22 mouse cellular contexts compared by ENCODE assay signal in genomic region chr1:139180481-139181149, GRCm38 (mm10).
DNase-seq lines count a peak whose midpoint lies in the region; ATAC-seq and TF ChIP-seq lines count a peak whose summit lies in the region.
"Had no signal": no experiment of that assay in that cellular context is flagged by ENCODE, and none has a peak within 500 bp of the region (broad histone marks: within the 10 kb centered on the region; RNA-seq: fewer than 3 reads in every experiment).

No protein-coding gene starts in this region.

- DNase-seq in lung, embryonic 14.5 days = peak; percentile 28
- DNase-seq in lung, adult 18-20 months = no peak
- DNase-seq in CD4-positive helper T cell, adult 2 months (ENCODE audit: low read depth, low spot score) = peak; percentile 62
- peak; percentile 48 for DNase-seq in T-cell, adult 2 months (ENCODE audit: low spot score)
- no peak for DNase-seq in heart, adult 8-10 months (ENCODE audit: low spot score)
- no peak for DNase-seq in forebrain, embryonic 14.5 days (ENCODE audit: low spot score)
- DNase-seq: adrenal gland, adult 8-10 months; cerebellum, adult 8-10 months; gastrocnemius, adult 2 months; heart, postnatal 14 days; kidney, adult 18-20 months; kidney, postnatal 25 days; layer of hippocampus, adult 9-11 months; lung, postnatal 14 days had no signal

- H3K4me1 ChIP-seq in lung, embryonic 14.5 days (ENCODE audit: insufficient read depth) = no peaks in the 10 kb centered on the region
- H3K4me1 ChIP-seq in midbrain, embryonic 16.5 days (ENCODE audit: control insufficient read depth, insufficient read depth, low read length) = no peaks in the 10 kb centered on the region
- H3K4me1 ChIP-seq in forebrain, embryonic 14.5 days (ENCODE audit: control insufficient read depth, insufficient read depth, low read length) = no peaks in the 10 kb centered on the region
- H3K4me1 ChIP-seq: forebrain, embryonic 13.5 days; midbrain, embryonic 12.5 days; neural tube, embryonic 12.5 days had no signal

- H3K27me3 ChIP-seq in lung, embryonic 14.5 days (ENCODE audit: insufficient read depth, low read length) = no peaks in the 10 kb centered on the region
- no peaks in the 10 kb centered on the region for H3K27me3 ChIP-seq in midbrain, embryonic 16.5 days (ENCODE audit: control insufficient read depth, insufficient read depth, low read depth, low read length)
- H3K27me3 ChIP-seq in forebrain, embryonic 14.5 days (replicated peaks; ENCODE audit: control insufficient read depth, insufficient read depth, low read length) = no peaks in the 10 kb centered on the region
- H3K27me3 ChIP-seq: CH12.LX; forebrain, embryonic 13.5 days; midbrain, embryonic 12.5 days; neural tube, embryonic 12.5 days had no signal

- no peaks in the 10 kb centered on the region for H3K36me3 ChIP-seq in lung, embryonic 14.5 days (ENCODE audit: insufficient read depth)
- H3K36me3 ChIP-seq in midbrain, embryonic 16.5 days (ENCODE audit: control insufficient read depth, insufficient read depth, low read length) = no peaks in the 10 kb centered on the region
- H3K36me3 ChIP-seq in forebrain, embryonic 14.5 days (ENCODE audit: control insufficient read depth, insufficient read depth, low read length) = no peaks in the 10 kb centered on the region
- H3K36me3 ChIP-seq: midbrain, embryonic 12.5 days; neural tube, embryonic 12.5 days had no signal

- H3K4me3 ChIP-seq in lung, embryonic 14.5 days (ENCODE audit: low read depth, low read length) = no peak overlapping the region
- H3K4me3 ChIP-seq in midbrain, embryonic 16.5 days (ENCODE audit: low read depth, low read length) = no peak overlapping the region
- H3K4me3 ChIP-seq in forebrain, embryonic 14.5 days (ENCODE audit: low read depth, low read length) = no peak overlapping the region
- H3K4me3 ChIP-seq: forebrain, embryonic 13.5 days; gastrocnemius, adult 2 months; midbrain, embryonic 12.5 days; neural tube, embryonic 12.5 days had no signal

- ATAC-seq in lung, embryonic 14.5 days (ENCODE audit: insufficient read depth) = no peak
- peak; percentile 83 for ATAC-seq in megakaryocyte-erythroid progenitor cell, adult 5-6 weeks (replicated peaks; ENCODE audit: low FRiP score, low TSS enrichment, poor library complexity, severe bottlenecking)
- ATAC-seq in midbrain, embryonic 16.5 days = no peak
- ATAC-seq in forebrain, embryonic 14.5 days = no peak
- ATAC-seq: forebrain, embryonic 13.5 days had no signal

- TF ChIP-seq CTCF in lung, embryonic 14.5 days (IDR thresholded peaks at IDR 0.05; ENCODE audit: low read depth) = no peak

- H3K9ac ChIP-seq in lung, embryonic 14.5 days = no peak overlapping the region
- no peak overlapping the region for H3K9ac ChIP-seq in midbrain, embryonic 16.5 days (ENCODE audit: low read depth, low read length)
- no peak overlapping the region for H3K9ac ChIP-seq in forebrain, embryonic 14.5 days (ENCODE audit: low read length)
- H3K9ac ChIP-seq: forebrain, embryonic 13.5 days; hindbrain, embryonic 14.5 days; liver, embryonic 14.5 days; midbrain, embryonic 12.5 days; neural tube, embryonic 12.5 days had no signal

- no peak overlapping the region for H3K27ac ChIP-seq in lung, embryonic 14.5 days (ENCODE audit: low read depth)
- H3K27ac ChIP-seq in midbrain, embryonic 16.5 days (ENCODE audit: low read length) = no peak overlapping the region
- H3K27ac ChIP-seq in forebrain, embryonic 14.5 days (ENCODE audit: low read depth, low read length) = no peak overlapping the region
- H3K27ac ChIP-seq: forebrain, embryonic 13.5 days; gastrocnemius, adult 2 months; hindbrain, embryonic 14.5 days; liver, embryonic 14.5 days; midbrain, embryonic 12.5 days; neural tube, embryonic 12.5 days had no signal

- WGBS in lung, embryonic 14.5 days = 42% methylated on average over 6 of the region's 6 CpGs
- WGBS in midbrain, embryonic 16.5 days = 63% methylated on average over 6 of the region's 6 CpGs
- WGBS in forebrain, embryonic 14.5 days = 86% methylated on average over 6 of the region's 6 CpGs

- H3K4me2 ChIP-seq in lung, embryonic 14.5 days = no peak overlapping the region
- H3K4me2 ChIP-seq in midbrain, embryonic 16.5 days (ENCODE audit: low read length) = no peak overlapping the region
- H3K4me2 ChIP-seq in forebrain, embryonic 14.5 days (ENCODE audit: low read length) = no peak overlapping the region
- H3K4me2 ChIP-seq: forebrain, embryonic 13.5 days; hindbrain, embryonic 14.5 days; midbrain, embryonic 12.5 days; neural tube, embryonic 12.5 days had no signal

- no peaks in the 10 kb centered on the region for H3K9me3 ChIP-seq in lung, embryonic 14.5 days (ENCODE audit: low read depth, low read length)
- no peaks in the 10 kb centered on the region for H3K9me3 ChIP-seq in midbrain, embryonic 16.5 days (replicated peaks; ENCODE audit: control insufficient read depth, low read length, poor library complexity, severe bottlenecking)
- H3K9me3 ChIP-seq in forebrain, embryonic 14.5 days (replicated peaks; ENCODE audit: control insufficient read depth, low read length) = no peaks in the 10 kb centered on the region
- H3K9me3 ChIP-seq: forebrain, embryonic 13.5 days; midbrain, embryonic 12.5 days; neural tube, embryonic 12.5 days had no signal

Comparison
In these comparisons a context has a peak if more than half of its experiments do, and no peak if none do; other contexts are left out.
1. DNase-seq: peak in lung, embryonic 14.5 days (single experiment), CD4-positive helper T cell, adult 2 months (single experiment) and T-cell, adult 2 months (single experiment); none in lung, adult 18-20 months (0 of 2), heart, adult 8-10 months (single experiment) and forebrain, embryonic 14.5 days (single experiment).